Mouse (Mus musculus): ENCODE measurements at regions not wholly inside any gene's neighbourhood (a gene's known extent, or its start where the extent isn't known, plus 50 kb on each side); places are given as distances from the start of the nearest gene placed in this dataset.

DNA sequence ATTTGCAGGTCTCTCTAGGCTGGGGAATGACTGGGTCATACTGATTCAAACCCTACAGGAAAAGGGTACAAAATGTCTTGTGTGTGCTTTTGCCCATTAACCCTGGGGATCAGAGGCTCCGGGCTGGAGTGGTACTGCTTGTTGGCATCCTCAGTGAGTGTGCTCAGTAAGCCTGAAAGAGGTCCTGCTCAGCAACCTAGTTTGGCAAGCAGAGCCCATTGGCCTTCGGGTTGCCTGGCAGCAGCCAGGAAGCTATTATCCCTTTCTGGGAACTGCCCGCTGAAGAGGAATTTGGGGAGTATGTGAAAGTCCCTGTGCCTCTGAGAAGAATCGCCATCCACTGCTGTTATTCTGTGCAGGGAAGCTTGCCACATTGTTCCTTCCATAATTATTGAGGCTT lies 117.1 kb downstream of the Amer3 start:
- Histone ChIP-seq H3K4me2 (no peak overlapping the region), H3K9ac (no peak overlapping the region), H3K27ac (no peak overlapping the region), H3K4me1 (no peaks in the 10 kb centered on the region), H3K27me3 (no peaks in the 10 kb centered on the region), H3K9me3 (no peaks in the 10 kb centered on the region), H3K36me3 (no peaks in the 10 kb centered on the region), H3K4me3 (no peak overlapping the region)
- 74% methylated on average over 4 of the region's 4 CpGs for WGBS
- no peak for ATAC-seq (ENCODE audit: insufficient number of reproducible peaks, insufficient read depth, low FRiP score, low TSS enrichment, low read depth)

DNA sequence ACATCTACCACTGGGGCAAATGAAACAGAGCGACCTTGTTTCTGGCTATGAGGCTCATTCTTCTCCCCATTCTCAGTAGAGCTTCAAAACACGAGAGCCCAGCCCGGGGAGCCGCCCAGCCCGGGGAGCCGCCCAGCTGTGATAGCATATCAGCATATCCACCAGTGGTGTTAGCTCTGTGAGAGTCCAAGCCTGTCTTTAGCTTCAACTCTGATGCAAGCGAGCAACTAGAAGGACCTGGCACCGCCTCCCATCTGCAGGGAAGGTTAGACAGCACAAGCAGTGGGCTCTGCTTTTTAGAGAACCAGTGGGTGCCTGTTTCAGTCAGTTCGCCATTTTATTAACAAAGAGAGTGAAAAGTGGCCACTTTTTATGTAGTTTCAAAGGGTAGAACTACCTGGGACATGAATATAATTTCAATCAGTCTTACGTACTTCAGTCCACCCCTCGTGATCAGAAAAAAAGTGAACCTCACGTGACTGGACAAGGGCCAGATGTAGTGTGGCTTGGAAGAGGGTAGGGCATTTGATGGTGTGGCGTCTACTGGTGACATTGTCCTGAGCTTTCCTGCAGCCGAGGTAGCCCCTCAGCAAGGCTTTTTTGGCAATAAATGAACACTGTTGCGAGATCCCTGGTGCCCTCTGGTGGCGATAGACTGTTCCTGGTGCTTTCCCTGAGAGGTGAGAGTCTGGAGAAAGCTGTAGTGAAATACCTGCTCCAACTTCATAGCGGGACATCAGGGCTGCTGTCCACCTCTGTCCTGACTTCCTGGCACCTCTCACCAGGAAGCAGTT lies 121.0 kb downstream of the Amer3 start:
- Histone ChIP-seq H3K4me3 (no peak overlapping the region), H3K4me1 (no peaks in the 10 kb centered on the region), H3K9ac (no peak overlapping the region), H3K9me3 (no peaks in the 10 kb centered on the region), H3K36me3 (no peaks in the 10 kb centered on the region), H3K27ac (no peak overlapping the region), H3K4me2 (no peak overlapping the region), H3K27me3 (no peaks in the 10 kb centered on the region)
- 48% methylated on average over 17 of the region's 17 CpGs for WGBS
- no peak for ATAC-seq (ENCODE audit: insufficient number of reproducible peaks, insufficient read depth, low FRiP score, low TSS enrichment, low read depth)

DNA sequence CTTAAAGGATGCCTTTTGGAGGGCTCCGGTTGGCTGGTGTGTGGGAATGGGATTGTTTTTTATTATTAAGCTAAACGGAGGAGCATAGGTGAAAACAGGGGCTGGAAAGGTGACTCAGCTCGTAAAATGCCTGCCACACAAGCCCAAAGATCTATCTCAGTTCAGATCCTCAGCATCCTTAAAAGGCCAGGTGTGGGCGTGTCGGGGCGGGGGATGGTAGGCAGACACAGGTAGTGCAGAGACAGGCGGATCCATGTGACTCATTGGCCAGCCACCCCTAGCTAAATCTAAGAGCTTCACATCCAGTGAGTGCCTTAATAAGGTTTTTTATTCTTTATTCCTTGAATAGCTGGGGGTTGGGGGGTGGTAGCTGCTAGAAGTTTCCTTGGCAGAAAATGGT lies 122.0 kb downstream of the Amer3 start:
- no peaks in the 10 kb centered on the region for H3K36me3 ChIP-seq
- H3K4me1 ChIP-seq, result no peaks in the 10 kb centered on the region
- H3K9me3 ChIP-seq, result no peaks in the 10 kb centered on the region
- H3K4me2 ChIP-seq, result no peak overlapping the region
- H3K27ac ChIP-seq, result no peak overlapping the region
- H3K9ac ChIP-seq, result no peak overlapping the region
- 76% methylated on average over 7 of the region's 7 CpGs for WGBS
- no peaks in the 10 kb centered on the region for H3K27me3 ChIP-seq
- ATAC-seq (ENCODE audit: insufficient number of reproducible peaks, insufficient read depth, low FRiP score, low TSS enrichment, low read depth), result no peak
- H3K4me3 ChIP-seq, result no peak overlapping the region

DNA sequence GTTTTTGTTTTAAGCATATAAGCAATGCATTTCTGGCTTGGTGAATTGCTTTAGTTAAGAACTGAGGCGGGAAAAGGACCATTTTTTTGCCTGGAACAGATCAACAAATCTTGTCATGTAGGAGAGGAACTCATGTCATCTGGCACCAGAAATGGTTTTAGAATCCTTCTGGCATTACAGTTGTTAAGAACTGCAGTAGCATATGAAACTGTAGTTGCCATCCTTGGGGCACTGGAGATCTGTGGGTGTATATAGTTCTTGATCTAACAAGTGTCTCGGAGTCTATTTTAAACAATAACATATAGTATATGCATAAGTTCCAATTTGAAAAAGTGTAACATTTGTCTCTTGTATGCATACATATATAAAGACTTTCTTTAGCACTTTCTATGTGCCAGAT lies 129.6 kb downstream of the Amer3 start:
- Histone ChIP-seq H3K27ac (no peak overlapping the region), H3K4me1 (no peaks in the 10 kb centered on the region), H3K9me3 (no peaks in the 10 kb centered on the region), H3K27me3 (no peaks in the 10 kb centered on the region), H3K9ac (no peak overlapping the region), H3K4me2 (no peak overlapping the region), H3K36me3 (no peaks in the 10 kb centered on the region), H3K4me3 (no peak overlapping the region)
- WGBS, result 86% methylated on average over 2 of the region's 2 CpGs
- no peak for ATAC-seq (ENCODE audit: insufficient number of reproducible peaks, insufficient read depth, low FRiP score, low TSS enrichment, low read depth)

DNA sequence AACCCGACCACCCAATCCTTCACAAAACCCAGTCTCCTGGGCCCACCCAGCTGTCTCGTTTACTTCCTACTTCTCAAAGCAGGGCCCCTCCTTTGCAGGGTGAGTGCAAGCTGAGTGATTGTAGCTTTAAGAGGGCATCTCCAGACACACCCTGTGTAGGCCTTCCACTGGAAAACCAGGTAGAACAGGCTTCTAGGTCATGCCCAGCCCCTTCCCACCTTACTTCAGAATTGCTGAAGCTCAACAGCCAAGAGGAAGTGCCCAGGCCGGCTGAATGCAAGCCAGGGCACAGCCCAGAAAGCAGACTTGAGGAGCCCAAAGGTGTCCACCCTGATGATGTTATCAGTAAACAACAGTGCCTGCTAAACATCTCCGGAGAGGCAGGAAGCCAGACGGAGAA lies 120.2 kb downstream of the Fam168b start:
- H3K36me3 ChIP-seq, result no peaks in the 10 kb centered on the region
- H3K4me2 ChIP-seq, result no peak overlapping the region
- H3K27ac ChIP-seq, result peak overlapping the region; percentile 11; the same call in 1 of the 2 replicates
- H3K9ac ChIP-seq, result no peak overlapping the region
- no peaks in the 10 kb centered on the region for H3K27me3 ChIP-seq
- WGBS, result 69% methylated on average over 5 of the region's 5 CpGs
- no peak overlapping the region for H3K4me3 ChIP-seq
- ATAC-seq (ENCODE audit: insufficient number of reproducible peaks, insufficient read depth, low FRiP score, low TSS enrichment, low read depth), result no peak
- H3K4me1 ChIP-seq, result 0 out of 2 replicates have a peak, but pooled peaks cover 5% of the 10 kb centered on the region
- no peaks in the 10 kb centered on the region for H3K9me3 ChIP-seq

DNA sequence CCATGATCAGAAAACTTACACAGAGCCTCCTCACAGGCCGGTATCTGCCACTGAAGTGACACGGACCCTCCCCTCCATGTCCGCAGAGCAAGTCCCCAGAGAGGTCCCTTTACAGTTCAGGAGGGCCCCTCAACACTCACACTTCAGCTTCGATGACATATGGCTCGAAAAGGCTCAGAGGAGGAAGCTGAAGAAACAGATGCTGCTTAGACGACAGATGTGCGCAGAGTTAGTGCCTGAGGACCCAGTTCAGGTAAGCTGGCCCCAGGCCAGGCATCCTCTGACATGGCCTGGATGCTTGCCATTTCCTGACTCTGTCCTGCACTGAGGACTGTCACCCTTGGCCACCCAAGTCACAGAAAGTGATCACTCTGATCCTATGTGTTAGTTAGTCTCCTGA lies 110.7 kb downstream of the Fam168b start:
- Histone ChIP-seq H3K4me2 (no peak overlapping the region), H3K9me3 (no peaks in the 10 kb centered on the region), H3K27ac (no peak overlapping the region), H3K4me3 (no peak overlapping the region), H3K36me3 (no peaks in the 10 kb centered on the region), H3K9ac (no peak overlapping the region), H3K27me3 (no peaks in the 10 kb centered on the region), H3K4me1 (no peaks in the 10 kb centered on the region)
- ATAC-seq (ENCODE audit: insufficient number of reproducible peaks, insufficient read depth, low FRiP score, low TSS enrichment, low read depth), result no peak
- 72% methylated on average over 7 of the region's 7 CpGs for WGBS

DNA sequence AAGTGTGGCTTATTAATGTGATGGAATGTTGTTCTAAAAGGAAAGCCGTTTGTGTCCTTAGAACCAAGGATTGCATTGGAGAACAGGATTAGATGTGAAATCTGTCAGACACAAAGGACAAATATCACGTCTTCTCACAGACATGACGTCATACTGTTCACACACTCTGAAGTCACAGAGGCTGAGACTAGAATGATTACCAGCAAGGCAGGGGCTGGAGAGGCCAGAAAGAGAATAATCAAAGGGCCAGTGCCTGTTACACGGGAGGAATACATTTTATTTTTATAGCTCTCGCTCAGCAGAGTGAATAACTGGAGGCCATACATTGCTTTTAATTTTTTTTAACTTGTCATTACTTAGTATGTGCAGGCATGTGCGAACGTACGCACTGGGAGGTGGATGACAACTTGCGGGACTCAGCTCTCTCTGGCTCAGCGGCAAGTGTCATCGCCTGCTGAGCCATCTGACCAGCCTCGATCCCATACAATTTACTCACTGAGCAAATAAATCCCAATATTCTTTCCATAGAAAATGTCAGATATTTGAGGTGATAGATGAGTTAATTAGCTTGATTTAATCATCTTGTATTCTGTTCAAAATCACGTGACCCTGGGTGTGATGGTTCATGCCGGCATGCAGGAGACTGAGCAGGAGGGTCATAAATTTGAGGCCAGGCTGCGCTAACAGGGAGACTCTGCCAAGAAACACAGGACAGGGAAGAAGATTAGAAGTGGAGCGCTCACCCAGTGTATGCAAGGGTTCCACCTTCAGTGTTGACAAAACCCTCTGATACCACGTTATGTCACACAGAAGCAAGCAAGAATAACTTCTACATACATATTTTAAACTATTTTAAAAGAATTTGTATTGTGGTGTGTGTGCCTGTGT lies 109.6 kb downstream of the Fam168b start:
- Histone ChIP-seq H3K4me3 (no peak overlapping the region), H3K27ac (no peak overlapping the region), H3K4me1 (no peaks in the 10 kb centered on the region), H3K27me3 (no peaks in the 10 kb centered on the region), H3K4me2 (no peak overlapping the region), H3K36me3 (no peaks in the 10 kb centered on the region), H3K9ac (no peak overlapping the region), H3K9me3 (no peaks in the 10 kb centered on the region)
- WGBS, result 86% methylated on average over 17 of the region's 17 CpGs
- no peak for ATAC-seq (ENCODE audit: insufficient number of reproducible peaks, insufficient read depth, low FRiP score, low TSS enrichment, low read depth)

DNA sequence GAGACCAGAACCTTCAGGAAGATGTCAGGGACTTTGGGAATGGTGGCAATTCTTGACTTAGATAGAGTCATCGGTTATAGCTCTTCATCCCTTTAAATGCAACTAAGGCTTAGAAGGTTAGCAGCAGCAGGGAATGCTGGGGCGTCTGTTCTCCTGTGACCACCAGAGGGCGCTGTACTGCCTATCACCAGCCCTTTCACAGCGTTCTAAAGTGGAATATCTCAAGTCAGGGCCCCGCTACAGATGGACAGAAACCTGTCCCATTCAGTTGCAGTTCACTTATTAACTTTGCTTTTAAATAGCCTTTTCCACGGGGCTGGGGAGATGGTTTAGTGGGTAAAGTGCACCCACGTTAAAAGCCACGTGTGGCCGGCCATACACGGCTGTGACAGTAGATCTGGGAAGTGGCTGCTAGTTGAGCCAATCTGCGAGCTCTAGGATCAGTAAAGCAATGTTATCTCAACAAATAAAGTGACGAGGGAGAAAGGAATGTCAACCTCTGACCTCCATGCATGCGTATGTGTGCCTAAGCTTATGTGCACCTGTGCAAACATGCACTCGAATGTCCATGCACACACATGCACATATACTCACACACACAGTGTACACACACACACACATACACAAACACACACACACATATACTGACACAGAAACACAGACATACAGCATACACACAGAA lies 104.3 kb downstream of the Fam168b start:
- Histone ChIP-seq H3K4me1 (no peaks in the 10 kb centered on the region), H3K27ac (no peak overlapping the region), H3K9ac (no peak overlapping the region), H3K9me3 (no peaks in the 10 kb centered on the region), H3K27me3 (no peaks in the 10 kb centered on the region), H3K36me3 (no peaks in the 10 kb centered on the region), H3K4me2 (no peak overlapping the region), H3K4me3 (no peak overlapping the region)
- ATAC-seq (ENCODE audit: insufficient number of reproducible peaks, insufficient read depth, low FRiP score, low TSS enrichment, low read depth), result 0 out of 2 replicates have a peak, but pooled peaks have one; percentile 43
- 52% methylated on average over 14 of the region's 14 CpGs for WGBS

DNA sequence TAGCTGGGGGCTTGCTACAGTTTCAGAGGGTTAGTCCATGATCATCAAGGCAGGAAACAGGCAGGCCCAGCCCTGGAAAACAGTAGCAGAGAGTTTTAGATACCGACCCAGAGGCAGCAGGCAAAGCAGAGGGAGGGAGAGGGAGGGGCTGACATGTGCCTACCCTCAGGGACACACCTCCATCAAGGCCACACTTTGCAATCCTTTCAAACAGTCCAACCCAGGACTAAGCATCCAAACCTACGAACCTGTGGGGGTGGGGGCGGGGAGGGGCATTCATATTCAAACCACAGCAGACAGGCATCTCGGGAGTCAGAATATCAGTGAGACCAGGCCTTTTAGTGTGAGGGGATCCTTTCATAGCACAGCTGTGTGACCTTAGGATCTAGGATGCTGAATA lies 103.2 kb downstream of the Fam168b start:
- no peaks in the 10 kb centered on the region for H3K4me1 ChIP-seq
- H3K4me2 ChIP-seq, result no peak overlapping the region
- no peak for ATAC-seq (ENCODE audit: insufficient number of reproducible peaks, insufficient read depth, low FRiP score, low TSS enrichment, low read depth)
- H3K4me3 ChIP-seq, result no peak overlapping the region
- H3K27ac ChIP-seq, result no peak overlapping the region
- H3K27me3 ChIP-seq, result no peaks in the 10 kb centered on the region
- WGBS, result 59% methylated on average over 4 of the region's 4 CpGs
- H3K36me3 ChIP-seq, result no peaks in the 10 kb centered on the region
- H3K9ac ChIP-seq, result no peak overlapping the region
- H3K9me3 ChIP-seq, result no peaks in the 10 kb centered on the region

DNA sequence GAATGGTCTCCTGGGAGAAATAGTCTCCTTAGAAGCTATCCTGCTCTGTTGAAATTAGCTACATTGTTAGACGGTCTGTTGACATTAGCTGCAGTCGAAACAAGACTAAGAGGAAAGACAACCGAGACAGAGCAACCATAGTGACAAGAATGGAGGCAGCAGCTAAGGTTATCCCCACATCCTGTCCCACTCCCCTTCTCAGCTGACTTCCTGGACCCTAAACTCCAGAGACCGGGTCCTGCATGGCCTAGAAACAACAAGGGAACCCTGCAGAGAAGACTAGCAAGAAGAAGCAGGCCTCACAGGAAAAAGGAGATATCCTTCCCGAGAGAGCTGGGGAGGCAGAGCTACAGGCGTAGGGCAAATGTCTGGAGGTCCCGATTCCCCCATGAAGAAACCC lies 102.0 kb downstream of the Fam168b start:
- no peaks in the 10 kb centered on the region for H3K36me3 ChIP-seq
- H3K27ac ChIP-seq, result no peak overlapping the region
- no peaks in the 10 kb centered on the region for H3K4me1 ChIP-seq
- H3K4me3 ChIP-seq, result no peak overlapping the region
- 59% methylated on average over 7 of the region's 7 CpGs for WGBS
- ATAC-seq (ENCODE audit: insufficient number of reproducible peaks, insufficient read depth, low FRiP score, low TSS enrichment, low read depth), result no peak
- H3K4me2 ChIP-seq, result no peak overlapping the region
- H3K9me3 ChIP-seq, result no peaks in the 10 kb centered on the region
- H3K27me3 ChIP-seq, result 0 out of 2 replicates have a peak, but pooled peaks cover 3% of the 10 kb centered on the region
- no peak overlapping the region for H3K9ac ChIP-seq

DNA sequence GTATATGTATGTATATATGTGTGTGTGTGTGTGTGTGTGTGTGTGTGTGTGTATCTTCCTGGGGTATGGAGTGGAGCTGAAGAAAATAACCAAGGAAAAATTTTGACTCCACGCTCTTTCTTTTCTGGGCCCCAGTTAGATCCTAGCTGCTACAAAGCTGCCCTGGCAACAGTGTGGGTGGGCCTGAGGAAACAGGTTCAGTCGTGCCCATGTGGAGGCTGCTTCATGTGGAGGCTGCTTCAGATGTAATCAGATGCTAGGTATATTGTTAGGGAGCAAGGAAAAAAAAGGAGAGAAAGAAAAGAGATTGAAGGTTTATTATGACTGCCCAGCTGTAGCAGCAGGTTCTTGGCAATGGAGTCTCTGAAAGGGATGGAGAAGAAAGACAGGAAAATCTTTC lies 100.6 kb downstream of the Fam168b start:
- ATAC-seq (ENCODE audit: insufficient number of reproducible peaks, insufficient read depth, low FRiP score, low TSS enrichment, low read depth), result peak; percentile 69; the same call in 1 of the 2 replicates
- 0 out of 2 replicates have a peak, but pooled peaks cover 8% of the 10 kb centered on the region for H3K27me3 ChIP-seq

More for the DNA sequence above, 100.6 kb downstream of the Fam168b start:
- no peak overlapping the region for H3K27ac ChIP-seq
- H3K9me3 ChIP-seq, result no peaks in the 10 kb centered on the region
- 47% methylated on average over 2 of the region's 2 CpGs for WGBS
- H3K4me2 ChIP-seq, result no peak overlapping the region
- H3K36me3 ChIP-seq, result no peaks in the 10 kb centered on the region
- no peak overlapping the region for H3K9ac ChIP-seq
- no peaks in the 10 kb centered on the region for H3K4me1 ChIP-seq
- no peak overlapping the region for H3K4me3 ChIP-seq

Data from embryonic facial prominence, embryonic 13.5 days (tissue).